Mouse (Mus musculus): ENCODE results near the gene Smyd2.

Gene Smyd2

GRCm38 (mm10) chr1:189921818-189922592, at the start of gene Smyd2:
TSS of gene Smyd2 (minus strand) at chr1:189922363.
- DNase-seq, result peak; percentile 69

GRCm38 (mm10) chr1:189970381-189970780, 48.2 kb upstream of the Smyd2 start:
- no peak for DNase-seq

- DNase-seq, result no peak
Observed at GRCm38 (mm10) chr1:189968027-189968426, 45.9 kb upstream of the Smyd2 start.

GRCm38 (mm10) chr1:189960481-189960880, 38.3 kb upstream of the Smyd2 start:
- no peak for DNase-seq

- no peak for DNase-seq
Observed at GRCm38 (mm10) chr1:189959802-189960201, 37.6 kb upstream of the Smyd2 start.

GRCm38 (mm10) chr1:189951861-189952260, 29.7 kb upstream of the Smyd2 start:
- no peak for DNase-seq

GRCm38 (mm10) chr1:189947411-189947810, 25.2 kb upstream of the Smyd2 start:
- DNase-seq, result no peak

GRCm38 (mm10) chr1:189946126-189946525, 24.0 kb upstream of the Smyd2 start:
- DNase-seq, result no peak

GRCm38 (mm10) chr1:189941786-189942185, 19.6 kb upstream of the Smyd2 start:
- no peak for DNase-seq

GRCm38 (mm10) chr1:189936436-189937105, 14.4 kb upstream of the Smyd2 start:
- DNase-seq, result no peak

- no peak for DNase-seq
Observed at GRCm38 (mm10) chr1:189933480-189934202, 11.5 kb upstream of the Smyd2 start.

GRCm38 (mm10) chr1:189932976-189933375, 10.8 kb upstream of the Smyd2 start:
- no peak for DNase-seq

- no peak for DNase-seq
Observed at GRCm38 (mm10) chr1:189932190-189932589, 10.0 kb upstream of the Smyd2 start.

GRCm38 (mm10) chr1:189929896-189930295, 7.7 kb upstream of the Smyd2 start:
- DNase-seq, result no peak

- peak; percentile 53 for DNase-seq
Observed at GRCm38 (mm10) chr1:189927644-189928043, 5.5 kb upstream of the Smyd2 start.

- no peak for DNase-seq
Observed at GRCm38 (mm10) chr1:189926279-189926678, 4.1 kb upstream of the Smyd2 start.

- no peak for DNase-seq
Observed at GRCm38 (mm10) chr1:189923871-189924568, 1.9 kb upstream of the Smyd2 start.

GRCm38 (mm10) chr1:189923157-189923556, 994 bp upstream of the Smyd2 start:
- no peak for DNase-seq

GRCm38 (mm10) chr1:189922721-189923120, 558 bp upstream of the Smyd2 start:
- DNase-seq, result no peak

GRCm38 (mm10) chr1:189921568-189921817, 670 bp downstream of the Smyd2 start:
- DNase-seq, result no peak

GRCm38 (mm10) chr1:189920701-189921567, 1.2 kb downstream of the Smyd2 start:
- DNase-seq, result peak; percentile 25

GRCm38 (mm10) chr1:189919756-189920155, 2.4 kb downstream of the Smyd2 start:
- DNase-seq, result no peak

Measured in cerebellum, adult 8-10 months (tissue).